Comparison of ENCODE assay signal across 8 mouse cellular contexts in genomic region chr9:40455336-40456185, GRCm38 (mm10).
DNase-seq lines count a peak whose midpoint lies in the region; ATAC-seq and TF ChIP-seq lines count a peak whose summit lies in the region.

No protein-coding gene starts in this region.

- peak overlapping the region; percentile 56 for H3K9ac ChIP-seq in ES-Bruce4 (ENCODE audit: low read depth, poor library complexity, severe bottlenecking)
- peak overlapping the region; percentile 69 for H3K9ac ChIP-seq in forebrain, embryonic 13.5 days

- peak overlapping the region; percentile 61 for H3K4me3 ChIP-seq in ES-Bruce4 (ENCODE audit: low read depth, low read length)
- H3K4me3 ChIP-seq in forebrain, embryonic 13.5 days, result peak overlapping the region; percentile 58

- no peaks in the 10 kb centered on the region for H3K9me3 ChIP-seq in ES-Bruce4 (replicated peaks; ENCODE audit: control insufficient read depth, insufficient read depth, low read length, poor library complexity, severe bottlenecking)
- no peaks in the 10 kb centered on the region for H3K9me3 ChIP-seq in forebrain, embryonic 13.5 days (replicated peaks)

- peak overlapping the region; percentile 91 for H3K4me2 ChIP-seq in forebrain, embryonic 13.5 days

- peak; percentile 31 for DNase-seq in heart, postnatal 25 days (ENCODE audit: low spot score)
- peak; percentile 23 to 81 for DNase-seq in left cerebral cortex, postnatal 10 days (ENCODE audit: extremely low spot score in 1 of 2, low spot score in 2 of 2)
- DNase-seq in right cerebral cortex, adult 18-20 months, result peak; percentile 38
- DNase-seq in thymus, postnatal 4 days, result peak; percentile 87

- TF ChIP-seq CTCF in ES-Bruce4 (IDR thresholded peaks at IDR 0.05; ENCODE audit: low read depth, low read length), result no peak

- WGBS in forebrain, embryonic 13.5 days, result under 1% methylated on average over 77 of the region's 77 CpGs

- ATAC-seq in cerebellum, adult (ENCODE audit: insufficient number of reproducible peaks, low FRiP score, low TSS enrichment), result peak; percentile 53
- ATAC-seq in forebrain, embryonic 13.5 days, result peak; percentile 75
- ATAC-seq in megakaryocyte, adult 5-6 weeks (ENCODE audit: poor library complexity, severe bottlenecking), result peak; percentile 58

- H3K4me1 ChIP-seq in ES-Bruce4 (ENCODE audit: control insufficient read depth, insufficient read depth, low read length), result no peaks in the 10 kb centered on the region
- H3K4me1 ChIP-seq in forebrain, embryonic 13.5 days, result peaks cover 18% of the 10 kb centered on the region

- no peaks in the 10 kb centered on the region for H3K27me3 ChIP-seq in ES-Bruce4 (ENCODE audit: control insufficient read depth, insufficient read depth, low read length, poor library complexity, severe bottlenecking)
- H3K27me3 ChIP-seq in forebrain, embryonic 13.5 days, result peaks cover 32% of the 10 kb centered on the region

- TF ChIP-seq EP300 in ES-Bruce4 (IDR thresholded peaks at IDR 0.05; ENCODE audit: insufficient read depth, low read depth, low read length), result 0 out of 2 replicates have a peak, but pooled peaks have one; percentile 8

- no peak for TF ChIP-seq POLR2A in ES-Bruce4 (IDR thresholded peaks at IDR 0.05; ENCODE audit: insufficient read depth, low read length)

- no peaks in the 10 kb centered on the region for H3K36me3 ChIP-seq in ES-Bruce4 (ENCODE audit: control insufficient read depth, insufficient read depth, low read length, poor library complexity, severe bottlenecking)
- no peaks in the 10 kb centered on the region for H3K36me3 ChIP-seq in forebrain, embryonic 13.5 days (ENCODE audit: poor library complexity, severe bottlenecking)

- H3K27ac ChIP-seq in ES-Bruce4 (ENCODE audit: insufficient read depth, low read length), result no peak overlapping the region
- peak overlapping the region; percentile 42; the same call in 1 of the 2 replicates for H3K27ac ChIP-seq in forebrain, embryonic 13.5 days

- intact Hi-C loops in heart, postnatal 25 days (cut with DNase I), result loop anchor here (5.0 kb wide), 1 partner anchor 38 kb away; no protein-coding TSS in a partner anchor
- intact Hi-C loops in left cerebral cortex, postnatal 10 days (cut with DNase I), result no loop called here

Comparison
In these comparisons a context has a peak if more than half of its experiments do, and no peak if none do; other contexts are left out.
1. DNase-seq: peak in every context shown above with its lines; median percentile 87 in thymus, postnatal 4 days; 52 in left cerebral cortex, postnatal 10 days; 38 in right cerebral cortex, adult 18-20 months; 31 in heart, postnatal 25 days.